Mouse (Mus musculus): ENCODE measurements around the gene Smg9.
A peak's percentile ranks its signal among the peaks of the same experiment; 100 is the strongest.

The Smg9 gene

DNA sequence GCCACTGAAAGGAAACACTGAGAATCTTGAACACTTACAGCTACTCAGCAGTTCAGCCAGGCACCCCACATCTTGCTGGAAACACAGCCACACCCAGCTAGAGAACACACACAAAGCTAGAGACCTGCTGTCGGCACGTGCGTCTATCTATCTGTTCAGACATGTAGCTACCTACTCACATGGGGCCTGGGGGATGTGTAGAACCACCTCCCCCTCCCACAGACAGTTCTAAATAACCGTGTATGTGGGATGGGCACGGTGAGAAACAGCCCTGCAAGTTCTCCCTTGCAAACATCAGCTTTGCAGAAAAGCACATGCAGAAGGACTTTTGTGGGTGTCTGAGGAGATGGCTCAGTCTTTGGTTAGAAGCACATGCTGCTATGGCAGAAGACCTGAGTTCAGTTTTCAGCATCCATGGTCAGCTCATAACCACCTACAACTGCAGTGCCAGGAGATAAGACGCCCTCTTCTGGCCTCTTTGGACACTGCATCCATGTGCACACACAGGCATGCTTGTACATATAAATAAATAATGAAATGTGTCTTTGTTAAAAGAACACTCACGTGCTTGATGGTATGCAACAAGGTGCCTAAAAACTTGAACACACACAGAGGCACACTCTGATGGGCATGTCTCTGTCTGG lies 47.4 kb downstream of the Smg9 start:
- DNase-seq = no peak

DNA sequence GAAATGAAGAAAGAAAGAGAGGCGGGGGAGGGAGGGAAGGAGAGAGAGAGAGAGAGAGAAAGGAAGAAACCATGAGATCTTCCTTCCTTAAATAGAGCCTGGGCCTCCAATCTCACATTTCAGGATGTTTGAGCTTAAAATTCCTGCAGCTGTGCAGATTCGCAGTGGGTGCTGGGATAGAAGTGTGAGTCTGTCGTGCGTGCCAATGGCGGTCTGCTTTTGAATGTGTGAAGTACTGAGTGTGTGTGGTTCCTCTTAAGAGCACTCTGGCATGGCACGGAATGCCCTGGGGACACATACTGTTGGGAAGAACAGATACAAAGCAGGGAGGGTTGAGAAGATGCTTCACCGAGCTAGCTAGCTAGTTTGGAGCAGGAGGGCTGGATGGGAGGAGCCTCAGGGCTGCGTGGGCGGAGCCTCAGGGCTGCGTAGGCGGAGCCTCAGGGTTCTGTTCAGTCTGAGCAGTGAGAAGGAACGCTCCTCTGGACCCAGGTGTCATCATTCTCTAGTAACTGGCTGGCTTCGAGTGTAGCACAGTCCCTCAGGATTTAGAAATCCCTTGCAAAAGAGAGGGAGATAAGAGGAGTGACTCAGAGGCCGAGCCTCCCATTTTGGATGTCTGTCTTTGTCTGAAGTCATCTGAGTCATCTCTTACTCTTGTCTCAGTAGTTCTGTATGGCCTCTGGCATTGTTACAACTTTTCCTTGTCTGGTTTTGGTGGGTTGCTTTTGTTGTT lies 49.5 kb downstream of the Smg9 start:
- no peak for DNase-seq

DNA sequence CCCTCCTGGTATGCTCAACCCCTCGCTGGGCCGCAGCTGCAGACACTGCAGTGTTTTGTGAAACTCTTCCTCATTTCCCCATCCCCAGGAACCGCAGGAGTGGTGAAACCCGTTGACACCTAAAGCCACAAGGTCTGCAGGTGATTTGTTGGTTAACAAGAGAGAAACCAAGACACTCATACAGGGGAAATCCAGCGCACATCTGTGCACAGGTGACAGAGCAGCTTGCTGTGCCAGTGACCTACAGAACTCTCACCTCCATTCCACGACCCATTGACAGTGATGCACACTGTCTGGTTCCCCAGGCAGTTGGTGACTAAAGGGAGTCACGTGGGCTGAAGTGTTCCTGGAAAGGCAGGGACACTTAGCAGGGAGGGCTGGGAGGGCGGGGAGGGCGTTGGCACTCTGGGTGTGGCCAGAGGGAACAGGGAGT lies 51.2 kb downstream of the Smg9 start:
- no peak for DNase-seq

DNA sequence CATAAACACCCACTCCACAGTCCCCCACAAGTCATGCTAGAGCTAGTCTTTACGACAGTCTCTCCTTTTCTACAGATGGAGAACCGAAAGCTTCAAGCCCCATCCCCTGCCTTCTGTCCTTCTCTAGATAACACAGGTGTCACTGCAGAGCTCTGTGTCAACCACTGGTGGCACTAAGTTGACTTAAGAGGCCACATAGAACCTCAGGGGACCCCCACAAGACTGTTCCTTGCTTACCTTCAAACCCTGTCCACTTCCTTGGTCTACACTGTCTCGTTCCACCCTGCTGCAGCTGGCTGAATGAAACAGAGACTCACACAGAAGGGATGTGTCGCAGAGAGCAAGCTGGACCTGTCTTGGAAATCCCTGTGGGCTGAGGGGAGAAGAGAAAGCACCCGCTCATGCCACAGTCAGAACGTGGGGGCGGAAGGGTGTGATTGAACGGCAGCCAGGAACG lies 52.5 kb downstream of the Smg9 start, which contains the start of gene Irgc1:
Gene Irgc1, minus strand, starts transcription at position 443 of the 457 bp plus-strand sequence.
- no peak for DNase-seq

DNA sequence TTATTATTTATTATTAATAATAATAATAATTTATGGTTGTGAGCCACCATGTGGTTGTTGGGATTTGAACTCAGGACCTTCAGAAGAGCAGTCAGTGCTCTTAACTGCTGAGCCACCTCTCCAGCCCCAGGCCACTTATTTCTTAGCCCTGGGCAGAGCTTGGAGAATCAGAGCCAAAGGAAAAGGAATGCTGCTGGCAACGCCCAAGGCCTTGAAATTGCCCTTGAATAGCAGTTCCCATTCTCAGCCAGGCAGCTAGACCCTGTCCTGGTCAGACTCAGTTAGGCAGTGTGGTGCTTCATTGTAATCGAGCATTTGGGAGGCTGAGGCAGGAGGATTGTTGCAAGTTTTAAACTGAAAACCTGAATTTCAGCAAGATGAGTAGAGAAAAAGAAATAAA lies 54.8 kb downstream of the Smg9 start:
- DNase-seq = no peak

DNA sequence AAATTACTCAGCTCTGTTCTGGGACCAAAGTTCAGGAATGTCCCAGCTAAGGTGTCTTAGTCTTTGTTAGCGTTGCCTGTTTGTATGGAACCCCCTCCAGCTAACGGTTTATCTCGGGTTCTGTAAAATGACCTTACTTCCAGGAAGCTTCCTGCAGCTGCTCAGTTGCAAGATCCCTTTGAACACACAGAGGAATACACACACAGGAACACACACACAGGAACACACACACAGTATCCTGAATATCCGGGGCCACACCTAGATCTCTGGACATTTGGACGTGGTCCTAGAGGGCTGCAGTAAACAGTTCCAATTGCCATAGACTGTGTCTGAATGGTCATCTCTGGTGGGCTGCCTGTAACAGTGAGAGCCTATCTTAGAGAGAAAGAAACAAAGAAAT lies 56.3 kb downstream of the Smg9 start:
- peak; percentile 48 to 69 for DNase-seq

DNA sequence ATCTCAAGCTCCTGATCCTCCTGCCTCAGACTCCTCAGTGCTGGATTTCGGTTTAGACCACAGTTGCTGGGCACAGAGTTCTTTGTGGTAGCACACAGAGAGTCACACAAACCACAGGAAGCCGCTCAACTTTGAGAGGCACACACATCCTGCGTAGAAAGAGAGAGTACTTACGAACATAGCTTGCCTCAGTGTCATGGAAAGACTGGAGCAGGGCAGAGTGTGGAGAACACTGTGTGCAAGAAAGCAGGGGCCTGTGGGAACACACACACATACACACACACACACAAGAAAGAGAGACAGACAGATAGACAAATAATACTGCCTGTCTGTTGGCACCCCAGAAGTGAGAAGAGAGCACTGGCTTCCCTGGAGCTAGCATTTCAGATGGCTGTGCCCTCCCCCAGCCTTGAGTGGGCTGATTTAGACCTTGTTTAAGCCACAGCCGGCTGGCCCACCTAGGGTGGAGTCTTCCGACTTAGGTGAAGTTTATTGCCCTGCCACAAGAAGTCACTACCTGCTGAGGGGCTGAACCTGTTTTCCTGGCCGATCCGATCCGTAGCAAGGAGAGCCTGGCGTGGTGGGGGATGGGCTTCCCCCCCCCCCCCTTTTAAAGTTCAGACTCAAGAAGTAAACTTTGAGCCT lies 58.4 kb downstream of the Smg9 start:
- peak; percentile 47 to 52 for DNase-seq

DNA sequence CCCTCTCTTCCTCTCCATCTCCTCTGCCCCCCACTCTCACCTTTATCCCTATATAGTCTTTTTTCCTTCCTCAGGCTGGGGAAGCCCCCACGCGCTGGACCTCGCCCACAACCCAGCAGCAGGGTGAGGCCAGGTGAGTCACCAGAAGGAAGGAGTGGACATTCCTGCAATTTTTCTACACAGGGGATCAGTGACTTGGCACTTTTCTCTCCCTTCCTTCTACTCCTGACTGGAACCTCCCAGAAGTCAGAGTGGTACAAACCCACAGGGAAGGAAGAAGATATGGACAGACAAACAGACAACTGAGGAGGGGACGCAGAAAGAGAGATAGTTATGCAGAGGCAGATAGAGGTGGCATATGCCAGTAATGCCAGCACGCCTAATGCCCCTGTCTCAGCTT lies 60.0 kb downstream of the Smg9 start:
- peak; percentile 51 to 53 for DNase-seq

DNA sequence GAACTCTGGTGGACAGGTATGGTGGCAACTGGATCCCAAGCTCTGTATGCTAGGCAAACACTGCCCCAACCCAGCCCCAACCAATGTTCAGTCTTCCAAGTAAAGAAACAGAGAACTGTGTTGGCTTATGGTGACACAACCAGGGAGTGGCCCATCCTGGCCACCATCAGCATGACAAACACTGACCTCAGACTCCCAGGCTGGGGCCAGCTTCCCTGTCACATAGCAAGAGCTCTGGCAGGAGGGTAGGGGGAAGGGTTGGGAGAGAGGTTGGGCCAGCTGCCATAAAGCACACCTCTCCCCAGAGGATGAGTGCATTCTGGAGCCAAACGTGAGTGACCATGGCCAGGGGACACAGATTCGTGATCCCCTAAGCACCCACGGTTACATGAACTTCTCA lies 60.4 kb downstream of the Smg9 start:
- DNase-seq = peak; percentile 83 to 89

DNA sequence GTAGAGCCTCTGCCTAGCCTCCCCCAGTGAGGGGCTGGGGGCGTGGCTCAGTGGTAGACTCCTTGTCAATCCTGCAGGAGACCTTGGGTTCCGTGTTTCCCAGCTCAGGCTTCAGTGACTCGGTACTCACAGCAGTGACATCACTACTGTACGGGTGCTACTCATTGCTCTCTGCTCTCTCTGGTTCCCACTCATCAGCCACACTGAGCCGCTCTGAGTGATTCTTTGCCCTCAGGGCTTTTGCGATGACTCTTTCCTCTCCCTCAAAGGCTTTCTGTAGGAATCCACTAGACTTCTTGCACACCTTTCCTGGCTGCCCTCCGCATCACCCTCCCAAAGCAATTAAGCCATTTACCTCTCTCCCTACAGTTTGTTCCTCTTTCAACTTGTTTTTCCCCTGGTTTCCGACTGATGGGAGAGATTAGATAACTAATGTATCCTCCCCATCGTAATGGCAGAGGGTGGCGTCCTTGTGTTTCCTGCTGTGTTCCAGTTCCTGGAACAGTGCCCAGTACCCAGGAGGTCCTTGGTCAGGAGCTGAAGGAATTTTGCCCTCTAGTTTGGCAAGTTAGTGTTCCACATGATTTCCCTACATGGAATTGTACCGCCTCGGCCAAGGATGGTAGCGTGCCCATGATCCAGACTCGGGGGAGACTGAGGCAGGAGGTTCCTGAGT lies 62.1 kb downstream of the Smg9 start:
- DNase-seq = peak; percentile 76 to 85

DNA sequence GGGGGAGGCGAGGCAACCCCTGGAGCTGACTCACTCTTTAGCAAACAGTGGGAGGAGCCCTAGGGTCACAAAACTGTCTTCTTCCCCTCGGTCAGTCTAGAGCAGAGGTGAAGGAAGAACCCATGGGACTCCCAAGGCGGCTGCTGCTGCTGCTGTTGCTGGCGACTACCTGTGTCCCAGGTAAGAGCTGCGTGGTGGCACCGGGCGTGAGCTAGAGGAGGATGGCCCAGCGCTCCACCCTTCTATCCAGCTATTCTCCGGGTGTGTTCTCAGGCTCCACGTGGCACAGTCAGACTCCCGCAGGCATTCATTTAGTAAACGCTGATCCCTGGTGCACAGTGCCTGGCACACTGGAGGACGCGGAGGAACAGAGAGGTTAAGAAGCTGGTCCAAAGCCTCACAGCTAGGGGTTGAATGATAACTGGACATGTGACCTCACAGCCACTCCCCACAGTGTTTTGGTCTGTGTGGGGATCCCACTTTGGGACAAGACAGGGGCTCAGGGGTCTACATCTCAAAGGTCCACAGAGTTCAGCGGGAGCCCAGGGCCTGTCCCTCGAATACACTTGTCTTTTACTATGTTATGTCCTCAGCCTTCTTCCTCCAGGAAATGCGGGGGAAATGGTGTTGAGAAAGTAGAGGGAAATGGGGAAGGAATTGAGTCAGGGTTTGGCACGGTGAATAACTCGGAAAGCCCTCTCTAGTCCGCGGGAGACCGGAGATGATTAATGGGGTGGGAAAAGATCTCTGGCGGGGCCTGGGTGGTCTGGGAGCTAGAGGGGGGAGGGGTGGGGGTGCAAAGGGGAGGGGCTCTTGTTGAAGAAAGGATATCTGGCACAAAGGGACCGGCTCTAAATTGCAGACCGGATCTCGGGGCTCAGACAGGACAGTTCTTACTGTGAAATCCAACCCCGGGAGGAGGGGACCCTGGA lies 63.2 kb downstream of the Smg9 start, which contains the start of gene Plaur:
Gene Plaur, plus strand, starts transcription at position 97 of the 932 bp plus-strand sequence.
- DNase-seq = peak; percentile 69 to 76

DNA sequence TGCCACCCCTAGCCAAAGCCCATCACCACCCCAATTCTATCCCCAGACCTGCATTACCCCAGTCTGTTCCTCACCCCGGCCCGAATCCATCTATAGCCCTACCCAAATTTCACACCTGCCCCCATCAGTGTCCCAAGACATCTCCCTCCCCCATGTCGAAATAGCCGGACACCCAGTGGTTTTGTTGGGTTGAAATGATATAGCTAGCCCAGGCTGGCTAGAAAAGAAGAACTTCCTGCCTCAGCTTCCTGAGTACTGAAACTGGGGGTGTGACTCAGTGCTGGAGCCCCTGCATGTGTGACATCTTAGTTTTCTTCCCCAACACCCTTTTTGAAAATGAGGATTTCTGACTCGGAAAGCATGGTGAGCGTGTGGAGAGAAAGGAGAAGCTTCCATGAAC lies 67.4 kb downstream of the Smg9 start:
- no peak for DNase-seq

DNA sequence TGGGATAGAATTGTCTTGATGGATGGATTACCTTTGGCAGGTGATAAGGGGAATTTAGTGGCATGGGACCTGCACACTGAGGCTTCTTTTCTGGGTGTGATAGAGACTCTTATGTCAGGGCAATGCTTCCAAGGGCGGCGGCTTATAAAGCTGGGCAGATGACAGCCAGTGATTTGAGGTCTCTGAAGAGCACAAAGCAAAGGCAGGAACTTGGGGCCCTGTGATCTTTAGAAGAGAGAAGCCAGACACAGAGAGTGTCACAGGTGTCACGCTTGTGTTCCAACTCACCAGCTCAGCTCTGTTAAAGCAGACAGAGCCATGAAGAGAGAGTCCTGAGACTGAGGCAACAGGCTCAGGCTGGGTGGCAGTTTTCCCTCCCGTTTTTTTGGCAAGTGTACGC lies 68.5 kb downstream of the Smg9 start:
- no peak for DNase-seq

DNA sequence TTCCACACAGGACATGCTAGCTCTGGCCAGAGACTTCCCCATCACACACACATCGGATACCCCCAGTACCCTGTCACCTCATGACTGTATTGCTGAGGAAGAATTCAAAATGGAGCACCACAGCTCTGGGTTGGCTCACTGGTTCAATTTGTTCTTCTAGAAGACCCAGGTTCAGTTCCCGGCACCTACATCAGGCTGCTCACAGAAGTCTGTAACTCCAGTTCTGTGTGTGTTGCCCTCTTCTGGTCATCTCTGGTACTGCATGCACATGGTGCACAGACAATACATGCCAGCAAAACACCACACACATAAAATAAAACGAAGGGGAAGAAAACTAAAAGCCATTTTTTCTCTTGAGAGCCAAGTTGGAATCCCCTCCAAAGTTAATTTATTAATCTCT lies 69.7 kb downstream of the Smg9 start:
- no peak for DNase-seq

DNA sequence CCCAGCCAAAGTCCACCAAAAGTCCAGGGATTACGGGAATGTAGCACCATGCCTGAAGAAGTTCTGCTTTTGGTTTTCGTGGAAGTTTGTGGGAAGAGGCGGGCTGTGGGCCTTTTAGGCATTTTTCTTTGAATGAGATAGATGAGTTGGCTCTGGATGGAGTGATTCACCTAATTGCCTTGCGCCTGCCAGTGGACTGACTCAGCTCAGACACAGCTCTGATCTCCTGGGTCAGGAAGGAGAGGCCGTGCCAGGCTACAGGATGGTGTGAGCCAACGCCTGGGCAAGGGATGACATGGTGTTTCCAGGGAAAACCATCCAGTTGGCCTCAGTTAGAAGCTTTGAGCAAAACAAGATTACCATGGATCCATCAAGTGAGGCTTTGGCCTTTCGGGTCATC lies 70.9 kb downstream of the Smg9 start:
- peak; percentile 34 to 49 for DNase-seq
